Mouse (Mus musculus) layer of hippocampus, postnatal 14 days (tissue): ENCODE measurements at regions not wholly inside any gene's neighbourhood (a gene's known extent, or its start where the extent isn't known, plus 50 kb on each side); places are given as distances from the start of the nearest gene placed in this dataset.

ENCODE experiments used
- DNase-seq, 2 experiments: peaks; one replicate each; pipeline ENCODE4 v3.0.0; 2021 to 2022; ENCODE audit warnings: low spot score in 2 of 2, mixed read lengths in 1 of 2

DNA sequence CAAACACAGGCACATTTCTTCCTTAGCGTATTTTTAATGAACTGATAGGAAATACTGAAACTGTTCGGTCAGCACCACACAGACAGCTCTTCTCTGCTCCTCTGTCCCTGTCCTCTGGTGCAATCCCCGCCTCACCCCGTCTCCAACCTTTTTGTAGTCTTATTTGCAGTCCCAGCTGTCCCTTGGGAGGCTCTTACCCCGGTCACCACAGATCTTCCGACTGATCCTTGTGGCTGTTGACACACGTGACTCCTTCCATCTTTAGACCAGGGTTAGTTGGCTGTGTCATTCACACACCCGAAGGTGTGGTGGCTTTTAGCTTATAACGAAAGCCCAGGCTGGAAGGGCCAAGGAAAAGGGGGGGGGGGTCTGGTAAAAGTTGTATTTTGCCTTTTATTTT is 56.4 kb downstream of the Cyp26a1 start:
- DNase-seq, result no peak

DNA sequence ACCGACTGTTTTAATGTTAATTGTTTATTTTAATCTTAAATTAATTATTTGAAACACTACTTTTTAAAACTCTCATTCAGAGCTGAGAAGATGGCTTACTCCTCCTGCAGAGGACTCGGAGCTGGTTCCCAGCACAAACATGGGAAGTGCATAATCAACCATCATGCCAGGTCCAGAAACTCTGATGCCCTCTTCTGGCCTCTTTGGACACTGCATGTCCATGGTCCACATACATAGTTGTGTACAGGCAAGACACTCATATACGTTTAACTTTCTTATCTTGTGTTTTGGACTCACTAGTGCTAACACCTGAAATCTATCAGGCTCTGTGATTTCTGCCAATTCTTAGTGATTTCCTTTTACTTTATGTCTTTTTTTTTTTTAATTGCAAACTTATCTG is 57.8 kb downstream of the Cyp26a1 start:
- no peak for DNase-seq

DNA sequence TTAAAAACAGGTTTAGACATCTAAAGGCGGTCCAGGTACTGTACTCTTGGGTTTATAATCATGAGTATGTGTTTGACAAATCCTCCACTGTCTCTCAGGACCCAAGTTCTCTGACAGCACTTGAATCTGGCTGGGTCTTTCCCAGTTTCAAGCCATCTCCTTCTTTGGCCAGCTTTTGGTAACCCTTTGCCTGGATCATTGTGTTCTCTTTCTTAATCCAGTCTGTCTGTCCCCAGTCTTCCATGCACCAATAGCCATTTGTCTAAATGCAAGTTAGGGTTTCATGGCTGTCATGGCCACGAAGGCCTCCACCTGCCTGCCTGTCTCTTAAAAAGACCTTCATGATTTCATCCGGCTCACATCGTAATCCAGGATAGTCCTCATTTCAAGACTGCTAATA is 71.8 kb downstream of the Cyp26a1 start:
- DNase-seq, result no peak

- DNase-seq, result no peak
Observed at GRCm38 (mm10) chr19:37771956-37772355, 74.4 kb downstream of the Cyp26a1 start.

- no peak for DNase-seq
Observed at GRCm38 (mm10) chr19:37774551-37774950, 77.0 kb downstream of the Cyp26a1 start.

- DNase-seq, result no peak
Observed at GRCm38 (mm10) chr19:37774966-37775365, 77.4 kb downstream of the Cyp26a1 start.

GRCm38 (mm10) chr19:37777961-37778360 is 80.4 kb downstream of the Cyp26a1 start:
- no peak for DNase-seq

GRCm38 (mm10) chr19:37778568-37778967 is 81.0 kb downstream of the Cyp26a1 start:
- no peak for DNase-seq

DNA sequence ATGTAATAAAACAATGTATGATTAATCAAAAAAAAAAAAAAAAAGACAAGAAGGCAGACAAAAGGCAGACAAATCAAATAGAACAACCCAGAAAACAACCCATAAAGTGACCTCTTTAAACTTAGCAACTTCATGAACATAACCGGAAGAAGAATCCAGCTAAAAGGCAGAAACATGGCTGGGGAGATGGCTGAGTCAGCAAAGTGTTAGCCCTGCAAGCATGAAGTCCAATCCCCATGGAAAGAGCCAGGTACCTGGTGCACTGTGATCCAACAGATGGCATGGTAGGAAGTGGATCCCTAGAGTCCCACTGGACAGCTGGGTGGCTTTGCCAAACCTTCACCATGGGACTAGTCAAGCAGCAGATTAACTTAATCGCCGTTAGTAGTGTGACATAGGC is 90.9 kb downstream of the Cyp26a1 start:
- DNase-seq, result no peak

DNA sequence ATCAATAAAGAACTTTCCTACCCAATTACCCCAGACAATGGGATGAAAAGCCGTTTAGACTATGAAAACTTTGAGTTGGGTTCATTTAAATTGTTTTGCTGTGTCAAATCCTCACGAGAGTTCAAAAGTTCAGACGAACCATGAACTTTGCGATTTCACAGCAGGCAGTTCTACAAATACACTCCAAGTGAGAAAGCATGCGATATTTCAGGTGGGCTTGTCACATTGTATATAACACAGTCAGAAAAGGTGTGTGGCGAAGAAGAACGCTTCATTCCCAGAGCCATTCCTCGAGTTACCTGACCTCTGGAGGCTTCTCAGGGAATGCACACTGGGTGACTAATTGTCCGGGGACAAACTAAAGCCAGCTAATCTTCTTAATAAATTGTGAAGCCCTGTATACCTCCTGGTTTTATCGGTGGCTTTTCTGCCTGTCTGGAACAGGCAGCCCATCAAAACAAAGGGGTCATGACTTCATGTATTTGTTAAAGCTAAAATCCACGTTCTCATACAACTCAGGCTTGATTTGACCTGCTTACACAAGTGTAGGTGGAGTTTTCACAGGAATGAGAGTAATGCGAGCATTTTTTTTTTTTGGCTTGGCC is 92.1 kb downstream of the Cyp26a1 start:
- DNase-seq, result no peak

DNA sequence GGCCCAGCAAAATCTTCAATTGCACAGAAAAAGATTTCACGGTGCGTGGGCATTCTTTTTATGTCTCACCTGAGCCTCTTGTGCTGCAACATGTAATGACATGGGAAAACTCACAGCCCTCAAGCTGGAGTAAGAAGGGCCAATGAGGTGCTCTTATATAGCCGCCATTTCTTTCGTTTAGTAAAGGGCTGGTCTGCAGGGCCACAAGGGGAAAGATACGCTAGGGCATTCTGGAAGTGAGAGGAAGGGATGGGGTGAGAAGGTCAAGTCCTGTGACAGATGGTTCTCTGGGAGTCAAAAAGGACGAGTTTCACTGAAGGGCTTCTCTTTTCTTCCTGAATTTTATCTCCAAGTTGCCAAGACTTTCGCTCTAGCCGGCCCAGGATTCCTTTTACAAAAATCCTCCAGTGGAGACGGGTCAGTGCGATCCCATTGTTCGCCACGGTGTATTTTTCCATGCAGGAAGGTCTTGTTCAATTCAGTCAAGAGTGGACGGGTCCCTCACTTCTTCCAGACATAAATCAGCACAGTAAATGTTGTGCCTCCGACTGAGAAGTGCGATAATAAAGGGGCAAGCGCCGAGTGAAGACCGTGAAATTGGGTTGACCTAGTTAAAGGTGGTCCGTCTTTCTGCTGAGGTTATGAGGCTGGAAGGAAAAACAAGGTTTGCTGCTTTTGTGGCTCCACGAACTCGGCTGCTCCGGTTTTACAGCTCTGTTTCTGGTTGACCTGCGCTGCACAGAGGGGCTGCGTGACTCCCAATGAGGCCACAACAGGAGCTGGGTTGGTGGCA is 92.9 kb downstream of the Cyp26a1 start:
- DNase-seq, result no peak

- peak; percentile 28 to 64 for DNase-seq
Observed at GRCm38 (mm10) chr19:37793176-37793575, 95.6 kb downstream of the Cyp26a1 start.

- DNase-seq, result peak in 1 of 2 experiments; percentile 35
Observed at GRCm38 (mm10) chr19:37795552-37796343, 98.2 kb downstream of the Cyp26a1 start.

GRCm38 (mm10) chr19:37800161-37800660 is 102.6 kb downstream of the Cyp26a1 start:
- no peak for DNase-seq

DNA sequence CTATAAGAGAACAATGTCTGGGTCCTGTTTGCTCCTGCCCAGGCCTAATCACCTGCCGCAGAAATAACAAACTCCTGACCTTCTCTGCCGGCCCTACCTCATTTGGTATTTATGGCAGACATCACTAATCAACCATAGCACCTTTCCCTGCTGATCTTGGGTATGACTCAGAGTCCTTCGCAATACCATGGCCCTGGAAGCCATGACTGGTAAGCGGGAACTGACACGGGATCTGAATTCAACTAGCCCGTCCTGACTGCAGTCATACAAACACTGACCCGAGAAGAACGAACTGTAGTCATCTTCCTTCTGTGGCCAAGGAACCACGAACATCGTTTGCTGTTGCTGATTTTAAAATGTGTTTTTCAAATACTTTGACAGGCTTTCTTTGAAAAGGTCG is 112.1 kb downstream of the Cyp26a1 start:
- DNase-seq, result no peak

- DNase-seq, result no peak
Observed at GRCm38 (mm10) chr19:37814089-37815073, 116.8 kb downstream of the Cyp26a1 start.

DNA sequence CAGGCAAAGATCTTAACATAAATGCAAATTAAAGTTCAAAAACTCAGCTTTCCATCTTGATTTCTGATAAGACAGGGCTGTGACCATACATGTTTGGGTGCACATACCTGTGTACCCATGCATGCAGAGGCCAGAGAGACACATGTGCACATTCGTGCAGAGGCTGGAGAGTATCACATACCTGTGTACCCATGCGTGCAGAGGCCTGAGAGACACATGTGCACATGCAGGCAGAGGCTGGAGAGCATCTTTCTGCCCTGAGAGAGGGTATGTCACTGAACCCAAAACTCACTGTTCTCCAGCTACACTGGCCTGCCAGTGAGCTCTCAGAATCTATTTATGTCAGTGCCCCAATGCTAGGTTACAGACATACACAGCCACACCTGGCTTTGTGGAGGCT is 118.0 kb downstream of the Cyp26a1 start:
- no peak for DNase-seq

DNA sequence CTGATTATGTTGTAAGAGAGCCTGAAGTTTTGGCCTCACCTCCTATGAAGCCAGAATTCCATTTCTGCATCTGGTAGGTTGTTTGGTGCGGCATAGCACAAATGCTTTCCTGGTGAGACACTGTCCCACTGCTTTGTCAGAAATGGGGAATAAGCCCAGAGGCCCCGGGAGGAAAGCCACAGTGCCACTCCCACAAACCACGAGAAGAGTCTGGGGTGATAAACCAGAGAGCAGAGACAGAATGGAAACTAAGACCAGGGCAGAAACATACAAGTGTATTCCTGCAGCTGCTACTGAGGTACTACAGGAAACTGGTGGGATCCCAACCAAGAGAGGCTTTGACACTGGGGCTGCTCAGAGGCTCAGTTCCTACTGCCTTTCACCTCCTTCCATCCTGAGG is 123.6 kb downstream of the Cyp26a1 start:
- no peak for DNase-seq

DNA sequence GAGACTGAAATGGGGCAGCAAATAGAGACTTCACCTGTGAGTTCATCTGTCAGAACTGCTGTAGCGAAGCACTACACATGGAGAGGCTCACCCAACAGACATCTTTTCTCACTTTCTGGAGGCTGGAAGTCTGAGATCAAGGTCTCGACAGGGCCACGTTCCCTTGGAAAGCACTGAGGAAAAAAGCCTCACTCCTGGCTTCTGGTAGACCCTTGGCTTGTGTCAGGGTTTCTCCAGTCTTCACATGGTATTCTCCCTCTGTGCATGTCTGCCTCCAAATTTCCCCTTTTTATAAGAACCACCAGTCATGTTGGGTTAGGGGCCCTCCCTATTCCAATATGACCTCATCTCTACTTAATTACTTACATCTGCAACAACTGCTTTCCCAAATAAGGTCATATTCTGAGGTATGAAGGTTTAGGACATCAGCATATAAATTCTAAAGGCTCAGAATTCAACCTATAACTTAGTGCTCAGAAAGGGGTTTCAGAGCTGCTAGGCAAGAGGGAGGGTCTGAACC is 124.1 kb downstream of the Cyp26a1 start:
- no peak for DNase-seq

- DNase-seq, result no peak
Observed at GRCm38 (mm10) chr19:37824155-37824554, 126.6 kb downstream of the Cyp26a1 start.
